Mouse (Mus musculus): ENCODE measurements around the gene Cracr2b. TPM values are rescaled to one million over a fixed set of nuclear protein-coding genes. Genes with fewer than 3 reads are reported as not detected.

Cracr2b gene
- total and polyA plus RNA-seq, 3 experiments: not detected

DNA sequence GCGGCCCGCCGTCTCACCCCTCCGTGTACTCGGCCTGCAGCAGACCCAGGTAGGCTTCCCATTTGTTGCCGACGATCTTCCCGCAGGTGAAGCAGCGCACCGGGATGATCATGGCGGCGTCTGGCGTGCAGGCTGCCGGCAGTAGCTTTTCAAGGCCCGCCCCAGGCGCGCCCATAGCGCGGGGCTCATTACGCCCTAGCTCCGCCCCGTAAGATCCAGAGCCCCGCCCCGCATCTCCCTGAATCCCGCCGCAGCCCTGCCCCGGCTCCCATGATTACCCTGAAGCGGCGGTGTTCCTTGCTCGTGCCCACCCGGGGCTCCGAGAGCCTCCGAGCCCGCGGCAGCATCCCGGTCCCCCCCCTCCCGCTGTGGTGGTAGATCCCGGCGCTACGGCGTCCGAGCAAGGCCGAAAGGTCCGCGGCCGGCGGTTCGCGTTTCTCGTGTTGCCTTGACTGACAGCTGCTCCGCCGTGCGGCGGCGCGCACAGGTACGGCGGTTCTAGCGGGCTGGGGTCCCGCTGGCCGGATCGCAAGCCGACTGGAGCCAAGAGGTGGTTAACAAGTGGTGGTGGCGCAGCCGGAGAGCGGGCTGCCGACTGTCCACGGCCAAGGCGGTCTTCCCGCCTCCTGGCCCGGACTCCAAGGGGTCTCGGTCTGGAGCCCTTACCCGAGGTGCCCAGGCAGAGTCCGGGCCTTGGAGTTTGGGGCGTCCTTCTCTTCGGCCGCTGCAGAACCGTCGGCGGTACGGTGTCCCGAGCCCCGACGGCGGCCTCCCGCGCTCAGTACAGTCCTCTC is 14.3 kb downstream of the Cracr2b start, which contains the start of the genes Polr2l and Tspan4:
Gene Polr2l, minus strand, starts transcription at position 122 of the 794 bp plus-strand sequence.
Gene Tspan4, plus strand, starts transcription at position 230 of the 794 bp plus-strand sequence.
- TF ChIP-seq RCOR1 (conservative IDR thresholded peaks at IDR 0.05; ENCODE audit: low read depth, low read length): 0 out of 2 replicates have a peak, but pooled peaks have one; percentile 51
- no peak for TF ChIP-seq POLR2AphosphoS2 (IDR thresholded peaks at IDR 0.05; ENCODE audit: low read depth, low read length)
- TF ChIP-seq ZNF384 (IDR thresholded peaks at IDR 0.05; ENCODE audit: low read depth, low read length): no peak
- no peak for TF ChIP-seq RAD21 (IDR thresholded peaks at IDR 0.05; ENCODE audit: low read depth, low read length)
- TF ChIP-seq IRF4 (IDR thresholded peaks at IDR 0.05; ENCODE audit: low read depth, low read length): 0 out of 2 replicates have a peak, but pooled peaks have one; percentile 49
- no peak for TF ChIP-seq PAX5 (IDR thresholded peaks at IDR 0.05; ENCODE audit: low read length)
- no peak for TF ChIP-seq E2F4 (IDR thresholded peaks at IDR 0.05; ENCODE audit: insufficient replicate concordance, low read depth, low read length)
- TF ChIP-seq JUND (conservative IDR thresholded peaks at IDR 0.05; ENCODE audit: low read depth, low read length): no peak
- TF ChIP-seq BHLHE40 (IDR thresholded peaks at IDR 0.05; ENCODE audit: low read depth, low read length): 0 out of 2 replicates have a peak, but pooled peaks have one; percentile 12
- TF ChIP-seq TCF12 (IDR thresholded peaks at IDR 0.05; ENCODE audit: low read depth, low read length): 0 out of 2 replicates have a peak, but pooled peaks have one; percentile 58
- TF ChIP-seq SIN3A (IDR thresholded peaks at IDR 0.05; ENCODE audit: low read length): peak; percentile 98
- no peak for TF ChIP-seq SMC3 (IDR thresholded peaks at IDR 0.05; ENCODE audit: low read depth, low read length)
- no peak for TF ChIP-seq CTCF (conservative IDR thresholded peaks at IDR 0.05 in 1 of 2, IDR thresholded peaks at IDR 0.05 in 1 of 2; ENCODE audit: low read depth in 2 of 2, low read length in 2 of 2)
- TF ChIP-seq ETS1 (conservative IDR thresholded peaks at IDR 0.05; ENCODE audit: low read depth, low read length): no peak
- TF ChIP-seq NELFE (IDR thresholded peaks at IDR 0.05; ENCODE audit: low read depth, low read length): peak; percentile 88
- no peak for TF ChIP-seq ZC3H11A (IDR thresholded peaks at IDR 0.05; ENCODE audit: low read depth, low read length)
- TF ChIP-seq POLR2A (IDR thresholded peaks at IDR 0.05; ENCODE audit: low read depth, low read length): peak; percentile 88
- TF ChIP-seq ZMIZ1 (IDR thresholded peaks at IDR 0.05; ENCODE audit: low read depth, low read length): peak; percentile 70; the same call in 1 of the 2 replicates
- no peak for TF ChIP-seq EP300 (IDR thresholded peaks at IDR 0.05; ENCODE audit: low read length)
- TF ChIP-seq USF2 (conservative IDR thresholded peaks at IDR 0.05; ENCODE audit: low read depth, low read length): no peak
- TF ChIP-seq MAZ (IDR thresholded peaks at IDR 0.05; ENCODE audit: low read depth, low read length): no peak
- TF ChIP-seq MAFK (IDR thresholded peaks at IDR 0.05; ENCODE audit: insufficient replicate concordance, low read length): no peak
- peak; percentile 100 for TF ChIP-seq MXI1 (IDR thresholded peaks at IDR 0.05; ENCODE audit: low read depth, low read length)
- TF ChIP-seq TBP (conservative IDR thresholded peaks at IDR 0.05; ENCODE audit: low read depth, low read length): no peak
- TF ChIP-seq ZKSCAN1 (IDR thresholded peaks at IDR 0.05; ENCODE audit: borderline replicate concordance, low read depth, low read length): no peak
- TF ChIP-seq JUN (IDR thresholded peaks at IDR 0.05; ENCODE audit: insufficient read depth, low read depth, low read length): no peak
- peak; percentile 99 for TF ChIP-seq CHD1 (IDR thresholded peaks at IDR 0.05; ENCODE audit: low read depth, low read length)
- TF ChIP-seq KAT2A (IDR thresholded peaks at IDR 0.05; ENCODE audit: insufficient replicate concordance, low read length): peak; percentile 71; the same call in 1 of the 2 replicates
- TF ChIP-seq MEF2A (IDR thresholded peaks at IDR 0.05; ENCODE audit: borderline replicate concordance, low read depth, low read length): 0 out of 2 replicates have a peak, but pooled peaks have one; percentile 45
- no peak for TF ChIP-seq UBTF (IDR thresholded peaks at IDR 0.05; ENCODE audit: low read depth, low read length)
- TF ChIP-seq USF1 (IDR thresholded peaks at IDR 0.05; ENCODE audit: low read depth, low read length): no peak
- peak; percentile 73; the same call in 1 of the 2 replicates for TF ChIP-seq MAX (IDR thresholded peaks at IDR 0.05; ENCODE audit: low read length)
- TF ChIP-seq ELF1 (IDR thresholded peaks at IDR 0.05; ENCODE audit: low read depth, low read length): peak; percentile 74
- no peak for TF ChIP-seq MYC (IDR thresholded peaks at IDR 0.05; ENCODE audit: low read depth, low read length)
- peak; percentile 89 for TF ChIP-seq HCFC1 (IDR thresholded peaks at IDR 0.05; ENCODE audit: low read depth, low read length)
- TF ChIP-seq NRF1 (IDR thresholded peaks at IDR 0.05; ENCODE audit: low read depth, low read length): peak; percentile 9; the same call in 1 of the 2 replicates
- TF ChIP-seq GABPA (IDR thresholded peaks at IDR 0.05; ENCODE audit: insufficient replicate concordance, low read depth, low read length): no peak; the same call in 1 of the 2 replicates
- no peak for TF ChIP-seq CHD2 (IDR thresholded peaks at IDR 0.05; ENCODE audit: low read length)
- Histone ChIP-seq H3K36me3 (replicated peaks in 1 of 2; ENCODE audit: control insufficient read depth in 1 of 2, insufficient read depth in 1 of 2, low read length in 1 of 2) (peaks cover 21 to 32% of the 10 kb centered on the region in 2 experiments), H3K9me3 (replicated peaks; ENCODE audit: low read length) (no peaks in the 10 kb centered on the region), H3K27me3 (replicated peaks) (peaks cover 9% of the 10 kb centered on the region), H3K4me2 (ENCODE audit: insufficient read depth, low read depth, poor library complexity, severe bottlenecking) (peak within 1 kb of the TSS; percentile 86), H3K27ac (ENCODE audit: insufficient read depth, low read depth) (no peak within 1 kb of the TSS), H3K4me3 (replicated peaks in 1 of 3; ENCODE audit: low read depth in 2 of 3, low read length in 2 of 3, poor library complexity in 1 of 3) (peak within 1 kb of the TSS; percentile 74 to 96 (median 89)), H3K79me2 (replicated peaks; ENCODE audit: control insufficient read depth, extremely low read depth, insufficient read depth, poor library complexity, severe bottlenecking) (peaks cover 22% of the 10 kb centered on the region), H3K4me1 (ENCODE audit: control insufficient read depth in 1 of 2, insufficient read depth in 2 of 2) (peaks cover 18 to 40% of the 10 kb centered on the region in 2 experiments), H3K9ac (ENCODE audit: insufficient read depth, low read depth) (peak within 1 kb of the TSS; percentile 51)
- in situ Hi-C loops (cut with MboI; ENCODE audit: low pct_ligation_motif_present, low pct_unique_long_range_greater_than_20kb, low sequenced_read_pairs): no loop called here
- DNase-seq (ENCODE audit: extremely low read depth): peak; percentile 79
- dilution Hi-C loops (cut with MboI; ENCODE audit: extremely low pct_ligation_motif_present, extremely low pct_unique_long_range_greater_than_20kb, low sequenced_read_pairs): no loop called here
